Mouse (Mus musculus): ENCODE measurements at regions not wholly inside any gene's neighbourhood (a gene's known extent, or its start where the extent isn't known, plus 50 kb on each side); places are given as distances from the start of the nearest gene placed in this dataset.
A peak's percentile ranks its signal among the peaks of the same experiment; 100 is the strongest.

GRCm38 (mm10) chr4:81999093-81999492 lies 556.5 kb upstream of the Mpdz start:
- WGBS = 82% methylated on average over 3 of the region's 3 CpGs
- Histone ChIP-seq H3K27ac (peak overlapping the region; percentile 92; the same call in 1 of the 2 replicates), H3K4me1 (peaks cover 34% of the 10 kb centered on the region), H3K9me3 (no peaks in the 10 kb centered on the region), H3K36me3 (no peaks in the 10 kb centered on the region), H3K27me3 (no peaks in the 10 kb centered on the region), H3K4me2 (no peak overlapping the region), H3K9ac (no peak overlapping the region), H3K4me3 (no peak overlapping the region)
- no peak for ATAC-seq (ENCODE audit: insufficient number of reproducible peaks, insufficient read depth, low FRiP score, low TSS enrichment, low read depth)

DNA sequence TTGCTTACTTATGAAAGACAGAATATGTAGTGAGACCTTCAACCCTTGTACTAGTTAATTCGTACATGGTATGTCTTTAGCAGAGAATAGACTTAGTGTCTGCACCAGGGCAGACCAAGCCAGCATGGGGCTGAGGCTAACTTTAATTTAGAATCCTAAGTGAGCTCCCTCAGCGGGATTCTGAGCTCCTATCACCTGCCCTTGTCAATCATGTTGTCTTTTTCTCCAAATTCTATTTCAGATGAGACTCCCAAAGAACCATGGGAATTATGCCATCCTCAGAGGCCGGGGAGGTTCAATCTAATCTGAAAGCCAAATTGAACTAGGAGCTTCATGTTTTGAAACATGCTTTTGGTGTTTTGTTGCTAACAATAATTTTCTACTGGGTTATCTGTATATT lies 553.8 kb upstream of the Mpdz start:
- no peak for ATAC-seq (ENCODE audit: insufficient number of reproducible peaks, insufficient read depth, low FRiP score, low TSS enrichment, low read depth)
- H3K4me3 ChIP-seq = no peak overlapping the region
- H3K4me2 ChIP-seq = no peak overlapping the region
- WGBS = 71% methylated on average over 3 of the region's 3 CpGs
- no peak overlapping the region for H3K9ac ChIP-seq
- no peak overlapping the region for H3K27ac ChIP-seq
- H3K4me1 ChIP-seq = peaks cover 27% of the 10 kb centered on the region
- H3K36me3 ChIP-seq = no peaks in the 10 kb centered on the region
- H3K9me3 ChIP-seq = no peaks in the 10 kb centered on the region
- H3K27me3 ChIP-seq = no peaks in the 10 kb centered on the region

GRCm38 (mm10) chr4:81995243-81995642 lies 552.6 kb upstream of the Mpdz start:
- H3K36me3 ChIP-seq = no peaks in the 10 kb centered on the region
- peaks cover 15% of the 10 kb centered on the region for H3K4me1 ChIP-seq
- H3K4me2 ChIP-seq = no peak overlapping the region
- ATAC-seq (ENCODE audit: insufficient number of reproducible peaks, insufficient read depth, low FRiP score, low TSS enrichment, low read depth) = no peak
- 87% methylated on average over 3 of the region's 3 CpGs for WGBS
- no peak overlapping the region for H3K4me3 ChIP-seq
- no peak overlapping the region for H3K27ac ChIP-seq
- H3K9ac ChIP-seq = no peak overlapping the region
- no peaks in the 10 kb centered on the region for H3K27me3 ChIP-seq
- no peaks in the 10 kb centered on the region for H3K9me3 ChIP-seq

- Histone ChIP-seq H3K27me3 (no peaks in the 10 kb centered on the region), H3K4me3 (no peak overlapping the region), H3K9me3 (no peaks in the 10 kb centered on the region), H3K27ac (no peak overlapping the region), H3K4me2 (no peak overlapping the region), H3K36me3 (no peaks in the 10 kb centered on the region), H3K4me1 (no peaks in the 10 kb centered on the region), H3K9ac (no peak overlapping the region)
- no peak for ATAC-seq (ENCODE audit: insufficient number of reproducible peaks, insufficient read depth, low FRiP score, low TSS enrichment, low read depth)
- WGBS = 88% methylated on average over 2 of the region's 2 CpGs
These were observed 546.2 kb upstream of the Mpdz start for GRCm38 (mm10) chr4:81988796-81989195.

- H3K9ac ChIP-seq = no peak overlapping the region
- no peak overlapping the region for H3K4me2 ChIP-seq
- 0 out of 2 replicates have a peak, but pooled peaks have one; percentile 52 for ATAC-seq (ENCODE audit: insufficient number of reproducible peaks, insufficient read depth, low FRiP score, low TSS enrichment, low read depth)
- H3K4me1 ChIP-seq = no peaks in the 10 kb centered on the region
- no peaks in the 10 kb centered on the region for H3K9me3 ChIP-seq
- H3K36me3 ChIP-seq = no peaks in the 10 kb centered on the region
- no peak overlapping the region for H3K4me3 ChIP-seq
- H3K27me3 ChIP-seq = no peaks in the 10 kb centered on the region
- no peak overlapping the region for H3K27ac ChIP-seq
- WGBS = 24% methylated on average over 4 of the region's 4 CpGs
These were observed 544.0 kb upstream of the Mpdz start for GRCm38 (mm10) chr4:81986616-81987015.

GRCm38 (mm10) chr4:81981811-81982210 lies 539.2 kb upstream of the Mpdz start:
- ATAC-seq (ENCODE audit: insufficient number of reproducible peaks, insufficient read depth, low FRiP score, low TSS enrichment, low read depth) = no peak
- Histone ChIP-seq H3K27me3 (no peaks in the 10 kb centered on the region), H3K36me3 (no peaks in the 10 kb centered on the region), H3K9me3 (no peaks in the 10 kb centered on the region), H3K4me1 (no peaks in the 10 kb centered on the region), H3K4me2 (no peak overlapping the region), H3K27ac (no peak overlapping the region), H3K4me3 (no peak overlapping the region), H3K9ac (no peak overlapping the region)
- WGBS = 94% methylated on average over 1 of the region's 1 CpGs

GRCm38 (mm10) chr4:81970472-81970871 lies 527.9 kb upstream of the Mpdz start:
- Histone ChIP-seq H3K4me2 (no peak overlapping the region), H3K4me3 (no peak overlapping the region), H3K27ac (no peak overlapping the region), H3K36me3 (no peaks in the 10 kb centered on the region), H3K27me3 (no peaks in the 10 kb centered on the region), H3K9me3 (no peaks in the 10 kb centered on the region), H3K9ac (no peak overlapping the region), H3K4me1 (peaks cover 12% of the 10 kb centered on the region)
- ATAC-seq (ENCODE audit: insufficient number of reproducible peaks, insufficient read depth, low FRiP score, low TSS enrichment, low read depth) = no peak
- WGBS = 48% methylated on average over 10 of the region's 10 CpGs

DNA sequence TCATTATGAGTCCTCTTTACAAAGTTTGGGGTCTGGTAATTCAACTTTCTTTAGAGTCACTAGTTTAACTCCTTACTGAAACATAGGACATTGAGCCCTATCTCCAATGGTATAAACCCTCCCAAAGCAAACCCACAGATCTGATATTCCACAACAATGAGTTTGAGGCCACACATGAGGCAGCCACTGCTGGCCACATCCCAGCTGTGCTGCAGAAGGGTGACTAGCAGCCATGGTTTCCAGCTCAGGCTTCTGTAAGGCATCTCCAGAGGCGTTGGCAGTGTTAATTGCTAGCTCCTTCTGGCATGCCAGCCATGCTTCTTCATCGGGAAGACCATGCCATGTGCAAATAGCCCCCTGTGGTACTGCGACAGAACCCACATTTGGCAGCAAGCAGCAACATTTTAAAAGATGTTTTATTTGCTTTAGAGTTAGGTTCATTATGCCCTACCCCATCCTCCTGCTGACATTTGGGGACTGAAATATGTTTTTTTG lies 527.1 kb upstream of the Mpdz start:
- Histone ChIP-seq H3K9ac (no peak overlapping the region), H3K4me1 (peaks cover 12% of the 10 kb centered on the region), H3K27me3 (no peaks in the 10 kb centered on the region), H3K9me3 (no peaks in the 10 kb centered on the region), H3K4me2 (no peak overlapping the region), H3K36me3 (no peaks in the 10 kb centered on the region), H3K27ac (no peak overlapping the region; the same call in 1 of the 2 replicates), H3K4me3 (no peak overlapping the region)
- WGBS = 76% methylated on average over 3 of the region's 3 CpGs
- no peak for ATAC-seq (ENCODE audit: insufficient number of reproducible peaks, insufficient read depth, low FRiP score, low TSS enrichment, low read depth)

DNA sequence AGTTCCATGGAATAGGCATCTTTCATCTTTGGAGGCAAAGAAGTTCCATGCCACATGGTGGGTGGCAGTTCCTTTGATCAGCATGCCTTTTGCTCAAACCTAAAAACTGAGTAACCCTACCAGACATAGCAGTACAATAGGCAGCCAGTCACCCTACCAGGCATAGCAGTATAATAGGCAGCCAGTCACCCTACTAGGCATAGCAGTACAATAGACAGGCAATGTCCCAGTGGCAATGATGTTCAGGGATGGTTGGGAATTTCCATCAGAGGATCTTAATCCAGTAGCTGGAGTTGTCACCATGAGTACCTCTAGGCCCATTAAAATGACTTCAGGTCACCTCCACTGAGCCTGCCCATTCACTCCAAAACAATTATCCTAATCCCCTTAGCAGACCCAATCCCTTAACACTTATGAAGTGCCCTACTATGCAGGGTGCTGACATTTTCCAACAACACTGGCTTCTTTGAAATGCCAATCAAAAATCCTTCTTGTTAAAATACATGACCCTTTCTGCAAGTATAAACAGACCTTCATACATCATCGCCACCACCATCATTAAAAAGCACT lies 523.5 kb upstream of the Mpdz start:
- Histone ChIP-seq H3K9ac (no peak overlapping the region), H3K27me3 (no peaks in the 10 kb centered on the region), H3K36me3 (no peaks in the 10 kb centered on the region), H3K9me3 (no peaks in the 10 kb centered on the region), H3K4me2 (no peak overlapping the region), H3K4me3 (no peak overlapping the region), H3K27ac (no peak overlapping the region), H3K4me1 (peaks cover 18% of the 10 kb centered on the region)
- WGBS = 80% methylated on average over 1 of the region's 1 CpGs
- ATAC-seq (ENCODE audit: insufficient number of reproducible peaks, insufficient read depth, low FRiP score, low TSS enrichment, low read depth) = no peak

DNA sequence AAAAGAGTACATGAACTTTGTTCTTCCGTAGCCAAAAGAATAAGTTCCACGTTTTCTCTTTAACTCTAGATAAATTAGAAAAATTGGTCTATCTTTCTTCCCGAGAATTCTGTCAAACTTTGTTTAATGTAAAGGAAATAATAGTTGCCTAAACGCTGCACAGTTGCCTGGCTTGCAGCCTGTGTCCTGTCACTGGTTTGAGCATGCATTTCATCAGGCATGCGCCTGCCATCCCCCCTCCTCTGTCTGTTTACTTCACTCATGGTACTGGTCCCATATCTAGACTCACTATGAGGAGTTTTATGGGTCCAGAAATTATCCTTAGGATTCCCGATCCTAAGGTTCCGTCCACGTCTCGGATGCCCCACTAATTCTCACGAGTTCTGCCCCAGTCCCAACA lies 520.5 kb upstream of the Mpdz start:
- H3K27ac ChIP-seq = no peak overlapping the region
- H3K4me2 ChIP-seq = no peak overlapping the region
- H3K27me3 ChIP-seq = no peaks in the 10 kb centered on the region
- H3K36me3 ChIP-seq = no peaks in the 10 kb centered on the region
- no peaks in the 10 kb centered on the region for H3K9me3 ChIP-seq
- no peak overlapping the region for H3K9ac ChIP-seq
- no peak for ATAC-seq (ENCODE audit: insufficient number of reproducible peaks, insufficient read depth, low FRiP score, low TSS enrichment, low read depth)
- H3K4me1 ChIP-seq = peaks cover 13% of the 10 kb centered on the region; the same call in 1 of the 2 replicates
- H3K4me3 ChIP-seq = no peak overlapping the region
- 71% methylated on average over 10 of the region's 10 CpGs for WGBS

DNA sequence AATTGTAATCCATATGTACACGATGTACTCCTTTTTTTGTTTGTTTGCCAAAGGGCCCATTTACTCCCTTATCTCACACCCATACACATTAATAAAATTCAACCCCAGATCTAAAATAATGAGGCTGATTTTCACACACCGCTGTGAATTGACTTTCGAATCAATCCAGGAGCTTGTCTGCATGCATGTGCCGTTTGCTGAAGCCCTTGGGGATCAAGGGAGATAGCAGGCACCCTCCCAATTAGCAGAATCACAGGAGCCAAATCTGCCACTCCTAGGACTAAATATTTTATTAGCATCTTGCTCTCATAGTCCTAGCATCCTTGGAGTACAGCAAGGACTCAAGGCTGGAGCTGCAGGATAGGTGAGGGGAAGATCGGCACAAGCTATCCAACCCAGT lies 520.0 kb upstream of the Mpdz start:
- H3K4me3 ChIP-seq = no peak overlapping the region
- 68% methylated on average over 5 of the region's 5 CpGs for WGBS
- no peak for ATAC-seq (ENCODE audit: insufficient number of reproducible peaks, insufficient read depth, low FRiP score, low TSS enrichment, low read depth)

GRCm38 (mm10) chr4:81960552-81961534 lies 518.2 kb upstream of the Mpdz start:
- Histone ChIP-seq H3K36me3 (no peaks in the 10 kb centered on the region), H3K27ac (no peak overlapping the region), H3K4me2 (no peak overlapping the region), H3K27me3 (no peaks in the 10 kb centered on the region), H3K4me3 (no peak overlapping the region), H3K9me3 (no peaks in the 10 kb centered on the region), H3K4me1 (peaks cover 21% of the 10 kb centered on the region), H3K9ac (no peak overlapping the region)
- ATAC-seq (ENCODE audit: insufficient number of reproducible peaks, insufficient read depth, low FRiP score, low TSS enrichment, low read depth) = no peak
- WGBS = 59% methylated on average over 16 of the region's 16 CpGs

More for the DNA sequence above, 520.0 kb upstream of the Mpdz start:
- no peaks in the 10 kb centered on the region for H3K27me3 ChIP-seq
- H3K4me2 ChIP-seq = no peak overlapping the region
- H3K36me3 ChIP-seq = no peaks in the 10 kb centered on the region
- no peak overlapping the region for H3K9ac ChIP-seq
- no peak overlapping the region for H3K27ac ChIP-seq
- H3K9me3 ChIP-seq = no peaks in the 10 kb centered on the region
- H3K4me1 ChIP-seq = peaks cover 13% of the 10 kb centered on the region; the same call in 1 of the 2 replicates
